Comparison of ENCODE assay signal across 10 mouse cellular contexts in the genomic region with DNA sequence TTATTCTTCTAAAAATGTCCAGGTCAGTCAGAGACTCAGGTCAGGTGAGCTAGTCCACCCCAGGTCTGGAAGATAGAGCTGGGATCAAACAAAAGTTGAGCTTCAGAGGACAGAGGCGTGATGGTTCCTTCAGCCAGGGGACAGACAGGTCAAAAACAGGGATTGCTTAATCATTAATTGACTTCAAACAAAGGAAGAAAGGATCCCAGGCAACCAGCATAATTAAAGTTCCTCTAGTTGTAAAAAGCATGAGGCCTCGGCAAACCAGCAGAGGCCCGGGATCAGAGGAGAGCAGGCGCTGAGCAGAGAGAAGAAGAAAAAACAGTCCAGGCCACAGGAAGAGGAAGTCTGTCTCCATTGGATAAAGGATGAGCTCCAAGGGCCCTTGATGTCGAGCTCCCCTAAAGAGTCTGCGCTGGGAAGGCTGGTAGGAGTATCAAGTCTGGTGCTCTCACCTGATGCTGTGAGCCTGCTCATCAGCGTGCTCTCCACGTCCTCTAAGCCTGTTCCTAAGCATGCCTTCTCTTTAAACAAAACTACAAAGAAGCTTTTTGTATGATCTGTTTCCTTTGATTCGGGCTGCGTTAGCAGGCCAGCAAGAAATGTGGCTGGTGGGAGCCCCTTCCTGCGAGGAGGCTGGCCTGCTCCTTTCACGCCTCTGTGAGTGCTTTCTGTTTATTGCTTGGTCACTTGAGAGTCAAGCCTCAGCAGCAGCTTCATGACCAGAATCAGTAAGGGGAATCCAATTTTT. TPM values are rescaled to one million over a fixed set of nuclear protein-coding genes. Genes with fewer than 3 reads are reported as not detected.
DNase-seq lines count a peak whose midpoint lies in the region; ATAC-seq and TF ChIP-seq lines count a peak whose summit lies in the region.
"Had no signal": no experiment of that assay in that cellular context is flagged by ENCODE, and none has a peak within 500 bp of the region (broad histone marks: within the 10 kb centered on the region; RNA-seq: fewer than 3 reads in every experiment).

No protein-coding gene starts in this region.

- peaks cover 3% of the 10 kb centered on the region; the same call in 1 of the 2 replicates for H3K27me3 ChIP-seq in forebrain, embryonic 12.5 days
- H3K27me3 ChIP-seq in kidney, postnatal 0 days (ENCODE audit: insufficient read depth, low read length) = no peaks in the 10 kb centered on the region

- no peaks in the 10 kb centered on the region for H3K36me3 ChIP-seq in forebrain, embryonic 12.5 days (replicated peaks)
- H3K36me3 ChIP-seq in kidney, postnatal 0 days (ENCODE audit: insufficient read depth, low read length) = no peaks in the 10 kb centered on the region

- peak overlapping the region; percentile 84 for H3K27ac ChIP-seq in forebrain, embryonic 12.5 days
- peak overlapping the region; percentile 81 for H3K27ac ChIP-seq in kidney, postnatal 0 days

- intact Hi-C loops in gastrocnemius, postnatal 36 days (cut with DNase I) = no loop called here

- H3K4me1 ChIP-seq in forebrain, embryonic 12.5 days = peaks cover 24% of the 10 kb centered on the region
- H3K4me1 ChIP-seq in kidney, postnatal 0 days (replicated peaks; ENCODE audit: insufficient read depth, low read length) = peaks cover 5% of the 10 kb centered on the region; the same call in 1 of the 2 replicates

- H3K9me3 ChIP-seq in forebrain, embryonic 12.5 days = no peaks in the 10 kb centered on the region
- no peaks in the 10 kb centered on the region for H3K9me3 ChIP-seq in kidney, postnatal 0 days (replicated peaks; ENCODE audit: low read length)

- no peak for TF ChIP-seq CTCF in kidney, postnatal 0 days (IDR thresholded peaks at IDR 0.05; ENCODE audit: low read depth)

- no peak overlapping the region for H3K9ac ChIP-seq in forebrain, embryonic 12.5 days
- H3K9ac ChIP-seq in kidney, postnatal 0 days (ENCODE audit: low read depth, low read length) = no peak overlapping the region

- ATAC-seq in forebrain, embryonic 12.5 days (ENCODE audit: low FRiP score) = peak; percentile 78
- ATAC-seq in kidney, postnatal 0 days (replicated peaks; ENCODE audit: low FRiP score, low read depth) = peak; percentile 34; the same call in 1 of the 2 replicates
- no peak for ATAC-seq in erythroblast, adult 5-6 weeks (replicated peaks; ENCODE audit: low FRiP score, poor library complexity, severe bottlenecking)
- ATAC-seq: activated CD4-positive, CD25-positive, alpha-beta regulatory T cell, adult 4 months had no signal

- WGBS in forebrain, embryonic 12.5 days = 8% methylated on average over 12 of the region's 12 CpGs
- 16% methylated on average over 12 of the region's 12 CpGs for WGBS in kidney, postnatal 0 days

- peak overlapping the region; percentile 16 for H3K4me2 ChIP-seq in forebrain, embryonic 12.5 days
- no peak overlapping the region for H3K4me2 ChIP-seq in kidney, postnatal 0 days (ENCODE audit: low read length)

- H3K4me3 ChIP-seq in forebrain, embryonic 12.5 days (replicated peaks) = no peak overlapping the region
- H3K4me3 ChIP-seq in kidney, postnatal 0 days (replicated peaks; ENCODE audit: low read depth, low read length) = no peak overlapping the region

- DNase-seq in embryo, embryonic 10 days (ENCODE audit: low spot score) = peak; percentile 35
- DNase-seq in kidney, postnatal 0 days (ENCODE audit: low spot score) = peak; percentile 40
- peak; percentile 51 for DNase-seq in naive thymus-derived CD4-positive, alpha-beta T cell, adult 2 months (ENCODE audit: low read depth)
- no peak for DNase-seq in gastrocnemius, postnatal 36 days
- DNase-seq in adrenal gland, adult 18-20 months (ENCODE audit: low spot score in 2 of 2) = no peak

RNA-seq across cellular contexts. Expression of a gene that starts 14.9 kb away (rescaled TPM):
- polyA plus RNA-seq in forebrain, embryonic 12.5 days (2016; fragmentation: Nextera tagmentation; extraction: Ambion mirVana) = 0.65 and 0.95 TPM in 2 replicates
- polyA plus RNA-seq in kidney, postnatal 0 days (2015; fragmentation: Nextera tagmentation; extraction: Ambion mirVana) = 0.46 and 0.56 TPM in 2 replicates
- 2.7 and 8.6 TPM in 2 replicates for total RNA-seq in erythroblast, adult 5-6 weeks (2015; ENCODE audit: low replicate concordance)
- 4.9 and 6.6 TPM in 2 replicates for total RNA-seq in erythroblast, adult 5-6 weeks (2017; ENCODE audit: low replicate concordance)
- not detected for total RNA-seq in gastrocnemius, postnatal 36 days (2021)
- total RNA-seq in adrenal gland, adult 18-20 months (2021) = not detected
- total RNA-seq: neutrophil, adult 5-6 weeks had no signal
- polyA plus RNA-seq: activated CD4-positive, CD25-positive, alpha-beta regulatory T cell, adult 4 months had no signal

RNA-seq across cellular contexts. Expression of a gene that starts 24.7 kb away (rescaled TPM):
- polyA plus RNA-seq in forebrain, embryonic 12.5 days (2016; fragmentation: Nextera tagmentation; extraction: Ambion mirVana) = 0.17 TPM in 1 of 2 replicates, not detected in the other
- 0.61 and 0.80 TPM in 2 replicates for polyA plus RNA-seq in kidney, postnatal 0 days (2015; fragmentation: Nextera tagmentation; extraction: Ambion mirVana)
- 3.8 and 4.6 TPM in 2 replicates for total RNA-seq in erythroblast, adult 5-6 weeks (2015; ENCODE audit: low replicate concordance)
- total RNA-seq in erythroblast, adult 5-6 weeks (2017; ENCODE audit: low replicate concordance) = 2.4 and 6.8 TPM in 2 replicates
- total RNA-seq in gastrocnemius, postnatal 36 days (2021) = under 1 TPM in 1 of 2 experiments, not detected in 1; 0.15 TPM
- not detected for total RNA-seq in adrenal gland, adult 18-20 months (2021)
- total RNA-seq: neutrophil, adult 5-6 weeks had no signal
- polyA plus RNA-seq: activated CD4-positive, CD25-positive, alpha-beta regulatory T cell, adult 4 months; embryonic facial prominence, embryonic 14.5 days had no signal

RNA-seq across cellular contexts. Expression of a gene that starts 30.8 kb away (rescaled TPM):
- polyA plus RNA-seq in forebrain, embryonic 12.5 days (2016; fragmentation: Nextera tagmentation; extraction: Ambion mirVana) = not detected in 2 replicates
- 0.29 and 0.32 TPM in 2 replicates for polyA plus RNA-seq in kidney, postnatal 0 days (2015; fragmentation: Nextera tagmentation; extraction: Ambion mirVana)
- not detected in 2 replicates for total RNA-seq in erythroblast, adult 5-6 weeks (2015; ENCODE audit: low replicate concordance)
- total RNA-seq in erythroblast, adult 5-6 weeks (2017; ENCODE audit: low replicate concordance) = 1.4 TPM in 1 of 2 replicates, not detected in the other
- total RNA-seq in gastrocnemius, postnatal 36 days (2021) = under 1 TPM in 1 of 2 experiments, not detected in 1; 0.69 TPM
- not detected for total RNA-seq in adrenal gland, adult 18-20 months (2021)
- total RNA-seq: neutrophil, adult 5-6 weeks had no signal
- polyA plus RNA-seq: activated CD4-positive, CD25-positive, alpha-beta regulatory T cell, adult 4 months had no signal

RNA-seq across cellular contexts. Expression of a gene that starts 36.4 kb away (rescaled TPM):
- polyA plus RNA-seq in forebrain, embryonic 12.5 days (2016; fragmentation: Nextera tagmentation; extraction: Ambion mirVana) = 0.60 TPM in 1 of 2 replicates, not detected in the other
- polyA plus RNA-seq in kidney, postnatal 0 days (2015; fragmentation: Nextera tagmentation; extraction: Ambion mirVana) = 0.92 and 1.1 TPM in 2 replicates
- total RNA-seq in erythroblast, adult 5-6 weeks (2015; ENCODE audit: low replicate concordance) = not detected in 2 replicates
- total RNA-seq in erythroblast, adult 5-6 weeks (2017; ENCODE audit: low replicate concordance) = 2.9 TPM in 1 of 2 replicates, not detected in the other
- total RNA-seq in gastrocnemius, postnatal 36 days (2021) = not detected
- not detected for total RNA-seq in adrenal gland, adult 18-20 months (2021)
- total RNA-seq: neutrophil, adult 5-6 weeks had no signal
- polyA plus RNA-seq: activated CD4-positive, CD25-positive, alpha-beta regulatory T cell, adult 4 months; embryonic facial prominence, embryonic 14.5 days had no signal

RNA-seq across cellular contexts. Expression of a gene that starts 42.5 kb away (rescaled TPM):
- polyA plus RNA-seq in forebrain, embryonic 12.5 days (2016; fragmentation: Nextera tagmentation; extraction: Ambion mirVana) = not detected in 2 replicates
- 0.28 and 0.41 TPM in 2 replicates for polyA plus RNA-seq in kidney, postnatal 0 days (2015; fragmentation: Nextera tagmentation; extraction: Ambion mirVana)
- total RNA-seq in erythroblast, adult 5-6 weeks (2015; ENCODE audit: low replicate concordance) = not detected in 2 replicates
- total RNA-seq in erythroblast, adult 5-6 weeks (2017; ENCODE audit: low replicate concordance) = 1.9 TPM in 1 of 2 replicates, not detected in the other
- total RNA-seq in gastrocnemius, postnatal 36 days (2021) = under 1 TPM in 1 of 2 experiments, not detected in 1; 0.31 TPM
- total RNA-seq in adrenal gland, adult 18-20 months (2021) = not detected
- total RNA-seq: neutrophil, adult 5-6 weeks had no signal
- polyA plus RNA-seq: activated CD4-positive, CD25-positive, alpha-beta regulatory T cell, adult 4 months; embryonic facial prominence, embryonic 14.5 days had no signal

Comparison
In these comparisons a context has a peak if more than half of its experiments do, and no peak if none do; other contexts are left out.
1. DNase-seq: peak in embryo, embryonic 10 days (single experiment), kidney, postnatal 0 days (single experiment) and naive thymus-derived CD4-positive, alpha-beta T cell, adult 2 months (single experiment); none in gastrocnemius, postnatal 36 days (0 of 2) and adrenal gland, adult 18-20 months (0 of 2).